Mouse (Mus musculus) neural tube, embryonic 12.5 days (tissue): ENCODE measurements around the gene Krtap19-2. TPM values are rescaled to one million over a fixed set of nuclear protein-coding genes. Genes with fewer than 3 reads are reported as not detected.

ENCODE experiments used
- ATAC-seq: fragments of 200-750 bp; cut with Nextera tagmentation; 2 replicates; pipeline ENCODE4 v1.8.0; 2017; ENCODE audit warnings: low read depth, mild to moderate bottlenecking, moderate TSS enrichment, moderate library complexity; ENCODE audit not compliant: low FRiP score
- H3K27ac ChIP-seq: fragments of 300-500 bp; sonication (generic); 2 replicates; pipeline ENCODE4 v1.5.1; 2016
- H3K27me3 ChIP-seq: fragments of 300-500 bp; sonication (generic); replicated peaks from 2 replicates; pipeline ENCODE4 v1.6.1; 2016; ENCODE audit warnings: mild to moderate bottlenecking
- H3K36me3 ChIP-seq: fragments of 300-500 bp; sonication (generic); 2 replicates; pipeline ENCODE4 v1.6.1; 2016; ENCODE audit warnings: mild to moderate bottlenecking
- H3K4me1 ChIP-seq: fragments of 300-500 bp; sonication (generic); 2 replicates; pipeline ENCODE4 v1.6.1; 2016
- H3K4me2 ChIP-seq: fragments of 300-500 bp; sonication (generic); replicated peaks from 2 replicates; pipeline ENCODE4 v1.6.1; 2016; ENCODE audit warnings: mild to moderate bottlenecking
- H3K4me3 ChIP-seq: fragments of 300-500 bp; sonication (generic); 2 replicates; pipeline ENCODE4 v1.5.1; 2016
- H3K9ac ChIP-seq: fragments of 300-500 bp; sonication (generic); 2 replicates; pipeline ENCODE4 v1.6.1; 2016; ENCODE audit warnings: mild to moderate bottlenecking
- H3K9me3 ChIP-seq: fragments of 300-500 bp; sonication (generic); 2 replicates; pipeline ENCODE4 v1.6.1; 2016; ENCODE audit warnings: mild to moderate bottlenecking
- WGBS: fragments of 180-500 bp; shearing (Covaris S2); methylation state at CpG from one replicate; pipeline ENCODE4 v1.1.7; 2016; 5-methylcytosine and 5-hydroxymethylcytosine counted together
- polyA plus RNA-seq: library from polyadenylated mRNA; unstranded; fragments of >200 nt; fragmentation: Nextera tagmentation; extraction: Ambion mirVana; gene quantifications from 2 replicates; pipeline ENCODE4 v1.2.1, GENCODE M21; 2016

The Krtap19-2 gene
- not detected in 2 replicates for polyA plus RNA-seq

- H3K36me3 ChIP-seq: no peaks in the 10 kb centered on the region
- H3K4me1 ChIP-seq: no peaks in the 10 kb centered on the region
- no peak within 1 kb of the TSS for H3K4me3 ChIP-seq
- 97% methylated on average over 3 of the region's 3 CpGs for WGBS
- no peak within 1 kb of the TSS for H3K9ac ChIP-seq
- H3K4me2 ChIP-seq: no peak within 1 kb of the TSS
- ATAC-seq: no peak
- H3K9me3 ChIP-seq: no peaks in the 10 kb centered on the region
- H3K27me3 ChIP-seq: no peaks in the 10 kb centered on the region
- H3K27ac ChIP-seq: no peak within 1 kb of the TSS
Measured at GRCm38 (mm10) chr16:88874169-88874568, at the start of gene Krtap19-2. Gene Krtap19-2 (minus strand): TSS chr16:88874269.

GRCm38 (mm10) chr16:88896357-88896756, 22.3 kb upstream of the Krtap19-2 start, which contains the start of gene Krtap19-5:
Gene Krtap19-5 (minus strand): TSS chr16:88896457.
- ATAC-seq: no peak

GRCm38 (mm10) chr16:88886870-88887269, 12.8 kb upstream of the Krtap19-2 start:
- H3K9me3 ChIP-seq: no peaks in the 10 kb centered on the region
- no peak overlapping the region for H3K4me3 ChIP-seq
- no peaks in the 10 kb centered on the region for H3K27me3 ChIP-seq
- H3K36me3 ChIP-seq: no peaks in the 10 kb centered on the region
- H3K9ac ChIP-seq: no peak overlapping the region
- 88% methylated on average over 6 of the region's 6 CpGs for WGBS
- H3K27ac ChIP-seq: no peak overlapping the region
- H3K4me2 ChIP-seq: no peak overlapping the region
- ATAC-seq: no peak
- no peaks in the 10 kb centered on the region for H3K4me1 ChIP-seq

More at GRCm38 (mm10) chr16:88896357-88896756, 22.3 kb upstream of the Krtap19-2 start, which contains the start of gene Krtap19-5:
- H3K27ac ChIP-seq: no peak within 1 kb of the TSS
- 89% methylated on average over 6 of the region's 6 CpGs for WGBS
- H3K4me2 ChIP-seq: no peak within 1 kb of the TSS
- H3K36me3 ChIP-seq: no peaks in the 10 kb centered on the region
- H3K4me1 ChIP-seq: no peaks in the 10 kb centered on the region
- H3K4me3 ChIP-seq: no peak within 1 kb of the TSS
- no peak within 1 kb of the TSS for H3K9ac ChIP-seq
- no peaks in the 10 kb centered on the region for H3K27me3 ChIP-seq
- H3K9me3 ChIP-seq: no peaks in the 10 kb centered on the region

- H3K27me3 ChIP-seq: no peaks in the 10 kb centered on the region
- no peaks in the 10 kb centered on the region for H3K4me1 ChIP-seq
- H3K27ac ChIP-seq: no peak within 1 kb of the TSS
- no peak within 1 kb of the TSS for H3K9ac ChIP-seq
- 90% methylated on average over 5 of the region's 5 CpGs for WGBS
- H3K4me3 ChIP-seq: no peak within 1 kb of the TSS
- no peak within 1 kb of the TSS for H3K4me2 ChIP-seq
- ATAC-seq: no peak
- no peaks in the 10 kb centered on the region for H3K36me3 ChIP-seq
- no peaks in the 10 kb centered on the region for H3K9me3 ChIP-seq
Measured at GRCm38 (mm10) chr16:88884989-88885388, 10.9 kb upstream of the Krtap19-2 start, which contains the start of gene Krtap19-4. Gene Krtap19-4 (minus strand): TSS chr16:88885089.

DNA sequence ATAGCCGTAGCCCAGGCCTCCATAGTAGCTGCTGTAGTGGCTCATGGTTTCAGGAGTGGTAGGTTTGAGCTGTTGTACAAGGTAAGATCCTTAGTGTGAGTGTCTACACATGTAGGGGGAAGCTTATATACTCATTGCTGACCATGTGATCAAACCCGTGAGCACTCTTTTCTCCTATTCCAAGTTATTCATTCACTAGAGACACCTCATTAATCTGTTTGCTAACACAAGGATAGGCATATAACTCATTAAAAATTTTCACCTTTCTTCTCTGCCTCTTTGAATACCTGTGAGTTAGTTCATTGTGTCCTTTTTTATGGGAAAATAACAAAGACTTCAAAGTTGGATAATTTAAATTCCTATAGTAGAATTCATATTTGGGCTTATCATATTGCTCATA, 3.9 kb upstream of the Krtap19-2 start, which contains the start of gene Krtap19-3:
Krtap19-3 (minus strand) TSS at position 101 of the 400 bp plus-strand sequence.
- no peak within 1 kb of the TSS for H3K9ac ChIP-seq
- no peaks in the 10 kb centered on the region for H3K9me3 ChIP-seq
- H3K27me3 ChIP-seq: no peaks in the 10 kb centered on the region
- H3K4me1 ChIP-seq: no peaks in the 10 kb centered on the region
- ATAC-seq: no peak
- no peak within 1 kb of the TSS for H3K27ac ChIP-seq
- no peaks in the 10 kb centered on the region for H3K36me3 ChIP-seq
- H3K4me3 ChIP-seq: no peak within 1 kb of the TSS
- H3K4me2 ChIP-seq: no peak within 1 kb of the TSS
- WGBS: 91% methylated on average over 2 of the region's 2 CpGs

GRCm38 (mm10) chr16:88869311-88869710, 4.8 kb downstream of the Krtap19-2 start, which contains the start of gene Krtap19-1:
Gene Krtap19-1 (minus strand): TSS chr16:88869411.
- WGBS: 89% methylated on average over 6 of the region's 6 CpGs
- no peak for ATAC-seq
- no peaks in the 10 kb centered on the region for H3K27me3 ChIP-seq
- H3K4me1 ChIP-seq: no peaks in the 10 kb centered on the region
- H3K9me3 ChIP-seq: no peaks in the 10 kb centered on the region
- no peak within 1 kb of the TSS for H3K4me2 ChIP-seq
- H3K4me3 ChIP-seq: no peak within 1 kb of the TSS
- no peak within 1 kb of the TSS for H3K27ac ChIP-seq
- H3K9ac ChIP-seq: no peak within 1 kb of the TSS
- no peaks in the 10 kb centered on the region for H3K36me3 ChIP-seq

DNA sequence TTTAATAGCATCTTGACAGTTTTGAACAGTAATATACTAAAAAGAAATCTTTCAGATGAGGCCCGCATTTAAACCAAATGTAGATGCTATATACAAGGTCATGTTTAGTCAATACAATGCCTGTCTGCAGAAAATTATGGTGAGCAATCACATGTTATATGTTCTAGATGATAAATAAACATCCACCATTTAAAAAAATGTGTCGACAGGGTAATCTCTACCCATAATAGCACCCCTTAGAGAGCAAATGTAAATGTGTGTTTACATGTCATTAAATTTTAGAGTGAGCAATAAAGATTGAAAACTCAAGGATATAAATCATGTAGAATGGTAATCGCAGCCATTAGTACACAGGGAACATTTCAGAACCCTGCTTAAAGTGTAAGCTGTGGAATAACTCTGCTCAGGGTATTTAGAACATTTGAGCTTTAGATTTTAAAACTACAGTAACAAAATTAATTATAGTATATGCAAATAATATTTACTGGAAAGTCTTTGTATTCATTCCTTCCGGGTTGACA, 9.1 kb downstream of the Krtap19-2 start:
- H3K4me3 ChIP-seq: no peak overlapping the region
- H3K27me3 ChIP-seq: no peaks in the 10 kb centered on the region
- ATAC-seq: 0 out of 2 replicates have a peak, but pooled peaks have one; percentile 58
- 72% methylated on average over 4 of the region's 4 CpGs for WGBS
- H3K4me2 ChIP-seq: no peak overlapping the region
- no peak overlapping the region for H3K9ac ChIP-seq
- no peak overlapping the region for H3K27ac ChIP-seq
- H3K4me1 ChIP-seq: no peaks in the 10 kb centered on the region
- no peaks in the 10 kb centered on the region for H3K9me3 ChIP-seq
- no peaks in the 10 kb centered on the region for H3K36me3 ChIP-seq

- WGBS: 16% methylated on average over 5 of the region's 5 CpGs
- H3K4me3 ChIP-seq: no peak overlapping the region
- H3K36me3 ChIP-seq: no peaks in the 10 kb centered on the region
- ATAC-seq: no peak
- no peaks in the 10 kb centered on the region for H3K27me3 ChIP-seq
- no peaks in the 10 kb centered on the region for H3K4me1 ChIP-seq
- no peak overlapping the region for H3K4me2 ChIP-seq
- H3K9me3 ChIP-seq: no peaks in the 10 kb centered on the region
- no peak overlapping the region for H3K27ac ChIP-seq
- H3K9ac ChIP-seq: no peak overlapping the region
Measured at GRCm38 (mm10) chr16:88851450-88851849, 22.6 kb downstream of the Krtap19-2 start.

GRCm38 (mm10) chr16:88848558-88848957, 25.5 kb downstream of the Krtap19-2 start:
- Histone ChIP-seq H3K4me1 (no peaks in the 10 kb centered on the region), H3K27ac (no peak overlapping the region), H3K36me3 (no peaks in the 10 kb centered on the region), H3K27me3 (no peaks in the 10 kb centered on the region), H3K9me3 (no peaks in the 10 kb centered on the region), H3K4me3 (no peak overlapping the region), H3K9ac (no peak overlapping the region), H3K4me2 (no peak overlapping the region)
- 89% methylated on average over 4 of the region's 4 CpGs for WGBS
- no peak for ATAC-seq

- Histone ChIP-seq H3K4me1 (no peaks in the 10 kb centered on the region), H3K4me2 (no peak overlapping the region), H3K27me3 (no peaks in the 10 kb centered on the region), H3K27ac (no peak overlapping the region), H3K9ac (no peak overlapping the region), H3K36me3 (no peaks in the 10 kb centered on the region), H3K9me3 (no peaks in the 10 kb centered on the region), H3K4me3 (no peak overlapping the region)
- 94% methylated on average over 1 of the region's 1 CpGs for WGBS
- ATAC-seq: no peak
Measured at GRCm38 (mm10) chr16:88847363-88847762, 26.7 kb downstream of the Krtap19-2 start.

GRCm38 (mm10) chr16:88826978-88827377, 47.1 kb downstream of the Krtap19-2 start:
- 19% methylated on average over 3 of the region's 3 CpGs for WGBS
- no peak overlapping the region for H3K4me3 ChIP-seq
- no peaks in the 10 kb centered on the region for H3K9me3 ChIP-seq
- ATAC-seq: peak; percentile 58; the same call in 1 of the 2 replicates
- H3K4me1 ChIP-seq: no peaks in the 10 kb centered on the region
- no peak overlapping the region for H3K27ac ChIP-seq
- no peaks in the 10 kb centered on the region for H3K27me3 ChIP-seq
- H3K4me2 ChIP-seq: no peak overlapping the region
- no peaks in the 10 kb centered on the region for H3K36me3 ChIP-seq
- H3K9ac ChIP-seq: no peak overlapping the region

GRCm38 (mm10) chr16:88826095-88826652, 47.9 kb downstream of the Krtap19-2 start, which contains the start of gene Krtap14:
Gene Krtap14 (minus strand): TSS chr16:88826145.
- Histone ChIP-seq H3K4me2 (no peak within 1 kb of the TSS), H3K4me3 (no peak within 1 kb of the TSS), H3K27me3 (no peaks in the 10 kb centered on the region), H3K9ac (no peak within 1 kb of the TSS), H3K9me3 (no peaks in the 10 kb centered on the region), H3K27ac (no peak within 1 kb of the TSS), H3K36me3 (no peaks in the 10 kb centered on the region), H3K4me1 (no peaks in the 10 kb centered on the region)
- peak; percentile 43; the same call in 1 of the 2 replicates for ATAC-seq
- WGBS: 73% methylated on average over 9 of the region's 9 CpGs
